Mouse (Mus musculus): ENCODE data around the gene Sprr2e.

DNA sequence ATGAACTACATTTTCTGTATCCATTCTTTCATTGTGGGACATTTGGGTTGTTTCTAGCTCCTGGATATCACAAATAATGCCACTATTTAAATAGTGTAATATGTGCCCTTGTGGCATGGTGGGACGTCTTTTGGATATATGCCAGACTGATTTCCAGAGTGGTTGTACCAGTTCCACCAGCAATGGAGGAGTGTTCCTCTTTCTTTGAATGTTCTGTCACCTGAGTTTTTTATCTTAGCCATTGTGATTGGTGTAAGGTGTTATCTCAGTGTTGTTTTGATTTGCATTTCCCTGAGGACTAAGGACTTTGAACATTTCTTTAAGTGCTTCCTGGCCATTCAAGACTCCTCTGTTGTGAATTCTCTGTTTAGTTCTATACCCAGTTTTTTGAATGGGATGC, 15.7 kb upstream of the Sprr2e start:
- no peak for TF ChIP-seq CTCF (IDR thresholded peaks at IDR 0.05; ENCODE audit: low read depth)
- no peak for TF ChIP-seq EP300 (IDR thresholded peaks at IDR 0.05; ENCODE audit: low read depth)

Measured in liver, embryonic 14.5 days (tissue).